Mouse (Mus musculus) myocyte (in vitro differentiated cells): ENCODE data around the gene Cd70. TPM values are rescaled to one million over a fixed set of nuclear protein-coding genes. Genes with fewer than 3 reads are reported as not detected.
A peak's percentile ranks its signal among the peaks of the same experiment; 100 is the strongest.

Experiments used
- H3K27me3 ChIP-seq: one replicate; pipeline ENCODE4 v1.6.1; 2011; ENCODE audit not compliant: control insufficient read depth, insufficient read depth, insufficient read length
- H3K36me3 ChIP-seq: one replicate; pipeline ENCODE4 v1.6.1; 2011; ENCODE audit not compliant: control insufficient read depth, insufficient read depth
- H3K4me2 ChIP-seq: one replicate; pipeline ENCODE4 v1.6.1; 2011; ENCODE audit warnings: low read depth, control low read depth
- H3K4me3 ChIP-seq: one replicate; pipeline ENCODE4 v1.5.1; 2011; ENCODE audit warnings: mild to moderate bottlenecking, control low read depth, moderate library complexity
- H3K79me2 ChIP-seq: one replicate; pipeline ENCODE4 v1.6.1; 2011; ENCODE audit not compliant: control insufficient read depth, insufficient read depth
- H3ac ChIP-seq: one replicate; pipeline ENCODE4 v1.6.1; 2011; ENCODE audit not compliant: control insufficient read depth, insufficient read length
- CEBPB ChIP-seq: IDR thresholded peaks from 2 replicates; pipeline ENCODE4 v1.6.1; 2011; ENCODE audit warnings: mild to moderate bottlenecking, moderate library complexity; ENCODE audit not compliant: poor library complexity, insufficient read depth, severe bottlenecking
- E2F4 ChIP-seq: IDR thresholded peaks from one replicate; pipeline ENCODE4 v1.6.1; 2011; ENCODE audit warnings: mild to moderate bottlenecking, control low read depth, moderate library complexity; ENCODE audit not compliant: insufficient read depth
- MAX ChIP-seq: IDR thresholded peaks from one replicate; pipeline ENCODE4 v1.6.1; 2011; ENCODE audit warnings: low read depth, mild to moderate bottlenecking, control low read depth
- MYOD1 ChIP-seq, 3 experiments: IDR thresholded peaks; one replicate each; pipeline ENCODE4 v1.6.1; 2011; ENCODE audit warnings: control low read depth in 2 of 3, low read depth in 2 of 3, mild to moderate bottlenecking in 2 of 3, moderate library complexity in 1 of 3; ENCODE audit not compliant: insufficient read length in 2 of 3, control insufficient read depth in 1 of 3
- MYOG ChIP-seq, 3 experiments: IDR thresholded peaks; one replicate each; pipeline ENCODE4 v1.6.1; 2011; ENCODE audit warnings: control low read depth in 2 of 3, low read depth in 2 of 3, mild to moderate bottlenecking in 2 of 3; ENCODE audit not compliant: insufficient read length in 2 of 3, control insufficient read depth in 1 of 3, insufficient read depth in 1 of 3
- POLR2A ChIP-seq: IDR thresholded peaks from one replicate; pipeline ENCODE4 v1.6.1; 2011; ENCODE audit warnings: low read depth, mild to moderate bottlenecking, control low read depth, moderate library complexity; ENCODE audit not compliant: insufficient read length
- POLR2AphosphoS2 ChIP-seq: IDR thresholded peaks from one replicate; pipeline ENCODE4 v1.6.1; 2011; ENCODE audit warnings: low read depth, control low read depth; ENCODE audit not compliant: insufficient read length
- REST ChIP-seq: IDR thresholded peaks from one replicate; pipeline ENCODE4 v1.6.1; 2011; ENCODE audit warnings: mild to moderate bottlenecking, control low read depth, moderate library complexity; ENCODE audit not compliant: insufficient read depth, insufficient read length
- SRF ChIP-seq: IDR thresholded peaks from one replicate; pipeline ENCODE4 v1.6.1; 2011; ENCODE audit warnings: low read depth; ENCODE audit not compliant: control insufficient read depth, insufficient read length
- TCF12 ChIP-seq: IDR thresholded peaks from one replicate; pipeline ENCODE4 v1.6.1; 2011; ENCODE audit warnings: mild to moderate bottlenecking, control low read depth; ENCODE audit not compliant: poor library complexity, insufficient read depth, severe bottlenecking
- TCF3 ChIP-seq: IDR thresholded peaks from one replicate; pipeline ENCODE4 v1.6.1; 2011; ENCODE audit warnings: low read depth, control low read depth; ENCODE audit not compliant: insufficient read length
- USF1 ChIP-seq: IDR thresholded peaks from one replicate; pipeline ENCODE4 v1.6.1; 2011; ENCODE audit warnings: low read depth, mild to moderate bottlenecking, control low read depth, moderate library complexity
- polyA plus RNA-seq: library from polyadenylated mRNA; unstranded; fragments of >200 nt; fragmentation: generic; extraction: Trizol; gene quantifications from one replicate; pipeline ENCODE4 v1.2.1, GENCODE M21; 2012; ENCODE audit warnings: missing spikeins

Cd70 gene
- polyA plus RNA-seq, 1 experiment: not detected

- no peak overlapping the region for H3ac ChIP-seq
- H3K4me2 ChIP-seq: no peak overlapping the region
- no peak overlapping the region for H3K4me3 ChIP-seq
- H3K79me2 ChIP-seq: no peaks in the 10 kb centered on the region
- no peaks in the 10 kb centered on the region for H3K36me3 ChIP-seq
- H3K27me3 ChIP-seq: no peaks in the 10 kb centered on the region
- no peak for TF ChIP-seq POLR2AphosphoS2
- TF ChIP-seq REST: no peak
- TF ChIP-seq CEBPB: no peak
- no peak for TF ChIP-seq MAX
- TF ChIP-seq MYOD1 (IDR thresholded peaks at IDR 0.05; ENCODE audit: control insufficient read depth in 1 of 3, insufficient read length in 2 of 3, low read depth in 2 of 3): no peak
- no peak for TF ChIP-seq SRF
- TF ChIP-seq POLR2A: no peak
- TF ChIP-seq MYOG (IDR thresholded peaks at IDR 0.05; ENCODE audit: control insufficient read depth in 1 of 3, insufficient read depth in 1 of 3, insufficient read length in 2 of 3, low read depth in 2 of 3): no peak
- TF ChIP-seq TCF12: no peak
- no peak for TF ChIP-seq TCF3
- no peak for TF ChIP-seq USF1
- no peak for TF ChIP-seq E2F4
Measured at GRCm38 (mm10) chr17:57123192-57124118, 26.1 kb downstream of the Cd70 start.

DNA sequence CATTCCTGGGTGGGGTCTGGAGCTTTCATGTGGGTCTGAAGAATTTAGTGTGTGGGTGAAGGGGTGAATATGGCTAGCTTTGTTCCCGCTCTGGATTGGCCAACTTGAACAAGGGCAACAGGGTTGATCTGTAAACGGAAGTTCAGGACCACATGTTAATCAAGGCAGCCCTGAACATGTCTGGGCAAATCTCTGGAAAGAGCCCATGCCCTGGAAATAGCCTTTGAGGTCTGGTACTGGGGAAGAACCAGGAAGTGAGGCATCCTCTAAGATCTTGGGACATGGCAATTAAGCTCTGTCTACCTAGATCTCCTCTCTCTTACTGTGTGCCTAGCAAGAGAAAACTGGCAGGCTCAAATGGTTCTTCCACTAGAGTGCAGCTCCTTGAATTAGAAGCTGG, 27.7 kb downstream of the Cd70 start:
- H3K79me2 ChIP-seq: no peaks in the 10 kb centered on the region
- no peak overlapping the region for H3K4me2 ChIP-seq
- H3K4me3 ChIP-seq: no peak overlapping the region
- H3K27me3 ChIP-seq: no peaks in the 10 kb centered on the region
- H3ac ChIP-seq: no peak overlapping the region
- TF ChIP-seq MAX: no peak
- TF ChIP-seq TCF3: no peak
- TF ChIP-seq POLR2A: no peak
- no peak for TF ChIP-seq USF1
- no peak for TF ChIP-seq E2F4
- TF ChIP-seq MYOG (IDR thresholded peaks at IDR 0.05; ENCODE audit: control insufficient read depth in 1 of 3, insufficient read depth in 1 of 3, insufficient read length in 2 of 3, low read depth in 2 of 3): no peak
- TF ChIP-seq TCF12: no peak
- no peaks in the 10 kb centered on the region for H3K36me3 ChIP-seq

DNA sequence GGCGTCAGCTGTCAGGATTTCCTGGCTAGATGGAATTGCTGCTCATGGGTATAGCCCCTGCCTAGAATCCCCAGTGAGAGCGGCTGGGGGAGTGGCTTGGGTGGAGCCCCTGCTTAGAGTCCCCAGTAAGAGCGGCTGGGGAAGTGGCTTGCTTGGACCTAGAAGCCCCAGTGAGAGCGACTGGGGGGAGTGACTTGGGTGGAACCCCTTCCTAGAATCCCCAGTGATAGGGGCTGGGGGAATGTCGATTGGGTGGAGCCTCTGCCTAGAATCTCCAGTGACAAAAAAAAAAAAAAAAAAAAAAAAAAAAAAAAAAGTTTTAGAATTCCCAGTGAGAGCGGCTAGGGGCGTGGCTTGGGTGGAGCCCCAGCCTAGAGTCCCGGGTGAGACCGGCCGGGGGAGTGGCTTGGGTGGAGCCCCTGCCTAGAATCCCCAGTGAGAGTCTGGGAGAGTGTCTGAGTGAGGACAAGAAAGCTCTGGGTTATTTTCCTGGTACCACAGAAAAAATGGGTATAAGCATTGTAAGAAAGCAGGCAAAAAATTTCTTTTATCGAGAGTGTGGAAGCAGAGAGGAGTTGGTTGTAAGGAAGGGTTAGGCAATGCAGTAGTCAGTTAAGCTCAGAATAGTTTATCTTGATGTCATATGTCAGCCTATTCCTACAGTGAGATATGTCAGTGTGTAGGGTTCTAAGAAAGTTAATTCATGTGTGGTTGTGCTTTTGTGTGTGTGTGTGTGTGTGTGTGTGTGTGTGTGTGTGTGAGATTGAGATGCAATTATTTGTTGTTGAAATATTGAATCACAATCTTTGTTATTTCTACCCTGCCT, 30.8 kb downstream of the Cd70 start:
- H3K27me3 ChIP-seq: no peaks in the 10 kb centered on the region
- H3K4me2 ChIP-seq: peak overlapping the region; percentile 57
- no peak overlapping the region for H3ac ChIP-seq
- no peaks in the 10 kb centered on the region for H3K36me3 ChIP-seq
- no peaks in the 10 kb centered on the region for H3K79me2 ChIP-seq
- TF ChIP-seq MAX (no peak), REST (no peak), CEBPB (no peak), TCF12 (no peak), USF1 (no peak), POLR2AphosphoS2 (no peak), POLR2A (no peak)
- H3K4me3 ChIP-seq: no peak overlapping the region

DNA sequence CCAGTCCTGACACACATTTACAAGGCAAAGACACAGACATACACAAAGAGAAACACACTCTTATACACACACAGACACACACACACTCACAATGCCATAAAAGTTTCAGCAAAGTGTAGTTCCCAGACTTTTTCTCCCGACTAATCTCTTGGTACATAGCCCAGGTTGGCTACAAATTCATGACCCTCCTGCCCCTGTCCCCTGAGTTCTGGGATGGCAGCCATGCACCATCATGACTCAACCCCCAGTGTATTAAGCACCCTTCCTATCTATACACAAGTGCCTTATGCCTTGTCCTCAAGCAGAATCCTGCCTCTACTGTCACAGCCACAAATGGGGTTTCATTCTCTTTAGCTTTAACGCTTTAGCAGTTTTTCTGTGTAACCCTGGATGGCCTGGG, 32.8 kb downstream of the Cd70 start:
- Histone ChIP-seq H3ac (no peak overlapping the region), H3K79me2 (no peaks in the 10 kb centered on the region), H3K27me3 (no peaks in the 10 kb centered on the region), H3K4me2 (no peak overlapping the region), H3K36me3 (no peaks in the 10 kb centered on the region), H3K4me3 (no peak overlapping the region)
- no peak for TF ChIP-seq TCF3
- TF ChIP-seq SRF: no peak
- TF ChIP-seq TCF12: no peak
- no peak for TF ChIP-seq MYOD1 (IDR thresholded peaks at IDR 0.05; ENCODE audit: control insufficient read depth in 1 of 3, insufficient read length in 2 of 3, low read depth in 2 of 3)
- TF ChIP-seq POLR2A: no peak
- no peak for TF ChIP-seq USF1
- TF ChIP-seq E2F4: no peak
- TF ChIP-seq REST: no peak
- no peak for TF ChIP-seq POLR2AphosphoS2
- TF ChIP-seq MAX: no peak
- no peak for TF ChIP-seq CEBPB
- TF ChIP-seq MYOG (IDR thresholded peaks at IDR 0.05; ENCODE audit: control insufficient read depth in 1 of 3, insufficient read depth in 1 of 3, insufficient read length in 2 of 3, low read depth in 2 of 3): no peak
